Mouse (Mus musculus) embryonic stem cell, embryonic (primary cell): ENCODE data around the gene Manba.

Experiments used
- CTCF ChIA-PET, 4 experiments: fragments of 300-600 bp in 2 of 4; fragments of 350-600 bp in 2 of 4; sonication (Branson Sonifier 250); formaldehyde crosslinking; loops; one replicate each; lab custom pipeline; 2022; ENCODE audit warnings: inconsistent platforms in 2 of 4; lab: Charles Lee
- POLR2A ChIA-PET, 4 experiments: fragments of 300-600 bp in 2 of 4; fragments of 350-600 bp in 2 of 4; sonication (Branson Sonifier 250); formaldehyde crosslinking; loops; one replicate each; lab custom pipeline; 2022; ENCODE audit warnings: antibody characterized with exemption in 4 of 4, inconsistent platforms in 1 of 4; lab: Charles Lee

The Manba gene

GRCm38 (mm10) chr3:135578588-135579140, 93.3 kb downstream of the Manba start:
- POLR2A ChIA-PET: interaction anchor here (0.6 to 4.2 kb wide), 13 partner anchors 11 to 245 kb away, joined by 3 to 33 read pairs (median 4); no protein-coding TSS in a partner anchor
- CTCF ChIA-PET: interaction anchor here (0.6 to 1.2 kb wide), 6 partner anchors 9 to 219 kb away, joined by 3 to 4 read pairs (median 3); no protein-coding TSS in a partner anchor

GRCm38 (mm10) chr3:135579179-135579578, 93.8 kb downstream of the Manba start:
- CTCF ChIA-PET: interaction anchor here (0.5 to 1.2 kb wide), 8 partner anchors 10 to 219 kb away, joined by 3 to 4 read pairs (median 3); no protein-coding TSS in a partner anchor
- POLR2A ChIA-PET: interaction anchor here (0.6 to 4.2 kb wide), 15 partner anchors 12 to 152 kb away, joined by 3 to 33 read pairs (median 5); partner anchors contain the start of gene Manba (in 1 of the 4)

- ChIA-PET POLR2A (interaction anchor here in 3 of 4 experiments (0.6 to 4.2 kb wide), 30 partner anchors 7 to 810 kb away, joined by 3 to 33 read pairs (median 5); partner anchors contain the start of genes Manba (in 1 of the 3) and Ube2d3 (in 1 of the 3)), CTCF (interaction anchor here in 3 of 4 experiments (0.5 to 2.3 kb wide), 7 partner anchors 17 to 178 kb away, joined by 3 to 9 read pairs (median 3); no protein-coding TSS in a partner anchor)
Measured at GRCm38 (mm10) chr3:135580439-135581275, 95.2 kb downstream of the Manba start.

DNA sequence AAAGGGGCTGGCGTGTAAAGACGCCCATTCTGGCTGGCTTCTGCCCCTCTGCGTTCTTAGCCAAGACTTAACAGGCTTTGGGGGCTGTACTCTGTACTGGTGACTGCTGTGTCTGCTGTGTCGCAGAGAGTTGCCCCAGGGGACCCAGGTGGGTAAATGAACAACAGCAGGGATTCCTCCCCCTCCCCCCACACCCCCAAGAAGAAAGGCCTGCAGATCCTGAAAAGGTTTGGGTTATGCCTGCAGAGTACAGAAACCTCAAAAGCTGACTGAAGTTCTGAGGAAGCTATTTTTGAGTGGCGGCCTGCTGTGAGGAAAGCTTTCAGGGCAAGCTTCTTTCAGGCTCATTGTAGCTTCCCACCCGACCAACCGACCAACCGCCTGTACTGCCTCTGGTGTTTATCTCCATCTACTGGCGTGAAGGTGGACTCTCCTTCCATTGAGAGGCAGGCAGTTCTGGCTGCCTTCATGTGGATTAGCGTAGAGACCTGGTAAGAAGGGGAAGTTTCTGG, 96.3 kb downstream of the Manba start:
- ChIA-PET POLR2A (interaction anchor here (0.6 to 4.2 kb wide), 30 partner anchors 8 to 1148 kb away, joined by 3 to 33 read pairs (median 4); partner anchors contain the start of gene Ube2d3 (in 1 of the 4)), CTCF (interaction anchor here (0.5 to 2.3 kb wide), 23 partner anchors 10 to 1942 kb away, joined by 3 to 24 read pairs (median 3); partner anchors contain the start of genes Bdh2 (in 1 of the 4) and Cisd2 (in 1 of the 4))

GRCm38 (mm10) chr3:135582246-135582645, 96.8 kb downstream of the Manba start:
- ChIA-PET CTCF (interaction anchor here (0.6 to 2.3 kb wide), 13 partner anchors 10 to 318 kb away, joined by 3 to 24 read pairs (median 3); partner anchors contain the start of gene Bdh2 (in 1 of the 4)), POLR2A (interaction anchor here (0.6 to 4.2 kb wide), 24 partner anchors 9 to 1148 kb away, joined by 3 to 33 read pairs (median 4); partner anchors contain the start of gene Ube2d3 (in 1 of the 4))

DNA sequence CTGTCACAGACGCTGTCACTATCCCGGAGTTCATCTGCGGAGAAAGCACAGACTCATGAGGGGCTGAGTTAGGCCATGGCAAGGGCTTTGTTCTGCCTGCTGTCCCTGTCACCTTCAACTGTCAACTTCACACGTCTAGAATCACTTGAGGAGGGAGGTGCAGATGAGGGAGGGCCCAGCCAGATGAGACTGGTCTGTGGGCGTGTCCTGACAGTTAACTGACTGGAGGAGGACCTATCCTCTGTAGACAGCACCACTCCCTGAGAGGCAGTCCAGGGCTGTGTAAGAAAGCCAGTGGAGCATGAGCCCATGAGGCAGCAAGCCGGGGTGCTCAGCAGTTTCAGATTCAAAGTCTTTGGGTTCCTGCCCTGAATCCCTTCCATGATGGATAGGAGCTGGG, 100.1 kb downstream of the Manba start:
- CTCF ChIA-PET: interaction anchor here in 1 of 4 experiments (0.6 kb wide), 1 partner anchor 306 kb away, joined by 3 read pairs; no protein-coding TSS in a partner anchor
- POLR2A ChIA-PET: interaction anchor here in 3 of 4 experiments (0.7 to 1.3 kb wide), 12 partner anchors 9 to 147 kb away, joined by 3 to 5 read pairs (median 4); partner anchors contain the start of gene Ube2d3 (in 1 of the 3)

DNA sequence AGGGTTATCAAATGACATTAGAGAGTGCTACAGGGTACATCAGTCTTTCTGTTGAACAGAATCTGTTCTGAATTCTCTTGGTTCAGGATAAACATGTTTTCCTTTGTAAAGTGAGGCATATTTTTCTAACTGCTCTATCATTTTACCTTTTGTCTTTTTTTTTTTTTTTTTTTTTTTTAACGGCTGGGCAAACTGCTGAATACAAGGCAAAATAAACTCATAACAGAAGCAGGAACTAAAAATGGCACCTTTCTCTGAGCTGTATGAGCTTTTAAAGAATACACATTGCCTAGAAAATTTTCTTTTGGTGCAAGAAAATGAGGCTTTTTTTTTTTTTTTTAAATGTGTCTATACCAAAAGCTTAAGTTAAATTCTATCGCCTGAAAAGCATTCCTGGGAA, 100.6 kb downstream of the Manba start:
- ChIA-PET CTCF (interaction anchor here in 1 of 4 experiments (0.5 to 0.6 kb wide), 2 partner anchors 25 to 307 kb away, joined by 3 read pairs; no protein-coding TSS in a partner anchor), POLR2A (interaction anchor here in 3 of 4 experiments (0.7 to 1.3 kb wide), 14 partner anchors 9 to 148 kb away, joined by 3 to 5 read pairs (median 4); partner anchors contain the start of gene Ube2d3 (in 1 of the 3))

- CTCF ChIA-PET: interaction anchor here in 1 of 4 experiments (0.5 kb wide), 1 partner anchor 25 kb away, joined by 3 read pairs; no protein-coding TSS in a partner anchor
- POLR2A ChIA-PET: interaction anchor here in 2 of 4 experiments (0.7 to 1.3 kb wide), 8 partner anchors 17 to 148 kb away, joined by 3 to 5 read pairs (median 4); partner anchors contain the start of gene Ube2d3 (in 1 of the 2)
Measured at GRCm38 (mm10) chr3:135586471-135586880, 101.1 kb downstream of the Manba start.

- CTCF ChIA-PET: no interaction called here
- POLR2A ChIA-PET: interaction anchor here in 3 of 4 experiments (0.6 to 1.2 kb wide), 4 partner anchors 9 to 150 kb away, joined by 3 to 4 read pairs (median 3); no protein-coding TSS in a partner anchor
Measured at GRCm38 (mm10) chr3:135590471-135590870, 105.1 kb downstream of the Manba start.

GRCm38 (mm10) chr3:135591376-135591775, 106.0 kb downstream of the Manba start:
- POLR2A ChIA-PET: interaction anchor here in 3 of 4 experiments (0.5 to 1.3 kb wide), 5 partner anchors 11 to 151 kb away, joined by 3 to 5 read pairs (median 3); no protein-coding TSS in a partner anchor
- CTCF ChIA-PET: interaction anchor here in 2 of 4 experiments (0.5 to 0.8 kb wide), 3 partner anchors 13 to 1470 kb away, joined by 3 to 5 read pairs (median 3); no protein-coding TSS in a partner anchor

DNA sequence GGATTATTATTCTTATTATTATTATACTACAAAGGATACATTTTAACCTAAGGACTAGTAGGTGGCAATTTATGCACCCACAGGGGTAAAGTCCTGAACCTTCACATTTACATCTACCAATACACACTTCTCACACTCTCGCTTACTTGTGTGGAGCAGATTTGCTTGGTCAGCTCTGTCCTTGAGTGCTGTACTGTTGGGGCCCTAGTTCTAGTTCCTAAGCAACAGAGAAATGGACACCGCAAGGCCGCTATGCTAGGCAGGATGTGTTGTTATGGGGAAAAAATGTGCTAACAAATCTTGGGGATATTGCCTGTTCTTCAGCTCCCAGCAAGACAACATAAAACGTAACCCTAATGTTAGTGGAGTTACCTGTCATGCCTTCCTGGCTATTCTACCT, 106.6 kb downstream of the Manba start:
- CTCF ChIA-PET: interaction anchor here in 1 of 4 experiments (0.8 kb wide), 1 partner anchor 139 kb away, joined by 3 read pairs; no protein-coding TSS in a partner anchor

DNA sequence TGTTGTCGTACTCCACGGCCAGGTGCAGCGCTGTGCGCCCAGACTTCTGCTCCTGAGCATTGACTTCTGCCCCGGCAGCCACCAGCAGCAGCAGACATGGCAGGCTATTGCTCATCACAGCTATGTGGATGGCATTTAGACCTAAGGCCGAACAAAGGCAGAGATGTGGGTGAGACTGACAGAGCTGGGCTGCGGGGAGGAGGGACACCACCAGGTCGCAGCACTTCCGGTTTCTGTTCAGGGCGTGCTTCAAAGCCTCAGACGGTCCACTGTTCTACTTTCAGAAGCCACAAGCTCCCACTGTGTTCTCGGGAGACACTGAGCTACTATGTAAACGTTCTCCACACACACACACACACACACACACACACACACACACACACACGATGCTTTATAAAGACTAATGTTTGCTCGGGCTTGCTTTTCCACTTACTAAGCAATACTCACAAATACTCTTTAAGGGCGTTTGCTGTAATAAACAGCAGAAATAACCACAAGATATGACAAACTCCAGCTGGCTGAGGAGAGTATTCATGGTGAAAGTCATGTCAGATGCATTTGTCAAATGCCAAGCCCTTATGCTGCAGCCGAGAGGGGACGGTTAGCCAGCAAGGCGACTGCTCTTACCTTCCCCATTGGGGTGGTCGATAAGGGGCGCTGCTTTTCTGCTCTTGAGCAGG, 109.0 kb downstream of the Manba start:
- ChIA-PET CTCF (interaction anchor here (0.5 to 1.2 kb wide), 7 partner anchors 18 to 191 kb away, joined by 3 to 5 read pairs (median 3); no protein-coding TSS in a partner anchor), POLR2A (interaction anchor here in 3 of 4 experiments (0.8 to 4.9 kb wide), 14 partner anchors 9 to 97 kb away, joined by 3 to 29 read pairs (median 4); no protein-coding TSS in a partner anchor)

More for the DNA sequence above, 106.6 kb downstream of the Manba start:
- POLR2A ChIA-PET: interaction anchor here in 2 of 4 experiments (0.5 to 4.9 kb wide), 6 partner anchors 12 to 134 kb away, joined by 3 to 29 read pairs (median 5); no protein-coding TSS in a partner anchor

- ChIA-PET POLR2A (interaction anchor here in 3 of 4 experiments (0.7 to 4.9 kb wide), 3 partner anchors 17 to 26 kb away, joined by 3 to 29 read pairs (median 3); no protein-coding TSS in a partner anchor), CTCF (interaction anchor here in 1 of 4 experiments (0.6 kb wide), 1 partner anchor 20 kb away, joined by 4 read pairs; no protein-coding TSS in a partner anchor)
Measured at GRCm38 (mm10) chr3:135597014-135597413, 111.6 kb downstream of the Manba start.

DNA sequence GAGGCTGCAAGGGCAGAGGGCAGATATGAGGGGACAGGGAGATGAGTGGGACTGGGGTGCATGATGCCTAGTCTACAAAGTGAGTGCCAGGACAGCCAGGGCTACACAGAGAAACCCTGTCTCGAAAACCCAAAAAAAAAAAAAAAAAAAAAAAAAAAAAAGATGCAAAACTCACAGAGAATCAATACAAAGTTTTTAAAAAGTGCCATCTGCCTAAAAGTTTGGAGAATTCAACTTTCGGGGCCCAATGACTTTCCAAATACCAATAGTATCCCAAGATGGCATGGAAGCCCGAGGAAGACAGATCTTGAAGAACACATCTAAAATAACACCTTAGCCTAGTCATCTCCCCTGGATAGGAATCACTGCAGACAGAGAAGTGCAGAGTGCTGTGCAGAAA, 112.9 kb downstream of the Manba start:
- CTCF ChIA-PET: no interaction called here
- POLR2A ChIA-PET: interaction anchor here in 1 of 4 experiments (1.4 kb wide), 1 partner anchor 42 kb away, joined by 3 read pairs; no protein-coding TSS in a partner anchor

DNA sequence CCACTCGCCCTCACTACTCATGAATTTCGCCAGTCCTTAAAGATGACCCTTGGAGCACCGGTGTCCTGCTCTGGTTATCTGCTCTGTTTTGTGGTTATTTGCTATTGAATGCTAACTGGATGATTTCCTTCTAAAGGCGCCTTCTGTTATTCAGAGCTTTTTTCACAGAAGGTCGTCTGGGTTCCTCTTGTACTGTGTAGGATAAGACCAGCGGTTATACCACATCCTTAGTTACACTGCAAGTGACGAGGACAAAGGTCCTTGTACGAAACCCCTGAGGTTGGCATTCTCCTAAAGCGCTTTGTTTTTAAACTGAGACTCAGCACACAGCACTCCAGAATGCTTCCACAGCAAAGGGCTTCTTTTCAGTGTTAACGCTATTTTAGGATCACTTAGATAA, 117.3 kb downstream of the Manba start:
- ChIA-PET CTCF (no interaction called here), POLR2A (interaction anchor here in 2 of 4 experiments (0.8 to 1.8 kb wide), 3 partner anchors 8 to 17 kb away, joined by 3 to 6 read pairs (median 4); no protein-coding TSS in a partner anchor)
